Mouse (Mus musculus): Measurements from ENCODE around the gene Higd1a. TPM values are rescaled to one million over a fixed set of nuclear protein-coding genes. Genes with fewer than 3 reads are reported as not detected.
A peak's percentile ranks its signal among the peaks of the same experiment; 100 is the strongest.

The Higd1a gene
- polyA plus RNA-seq, 1 experiment from 2014 or later, result 257 TPM

- Histone ChIP-seq H3K4me1 (replicated peaks) (peaks cover 8% of the 10 kb centered on the region), H3K27me3 (replicated peaks) (peaks cover 15% of the 10 kb centered on the region; the same call in 1 of the 2 replicates), H3K4me2 (no peak overlapping the region), H3K27ac (ENCODE audit: poor library complexity, severe bottlenecking) (no peak overlapping the region), H3K36me3 (no peaks in the 10 kb centered on the region), H3K4me3 (no peak overlapping the region), H3K9me3 (replicated peaks) (no peaks in the 10 kb centered on the region), H3K9ac (no peak overlapping the region)
- 77% methylated on average over 9 of the region's 9 CpGs for WGBS
- no peak for ATAC-seq (ENCODE audit: insufficient number of reproducible peaks, low FRiP score)
Observed at GRCm38 (mm10) chr9:121819073-121819770, 38.9 kb downstream of the Higd1a start.

GRCm38 (mm10) chr9:121815183-121815582, 43.0 kb downstream of the Higd1a start:
- no peak overlapping the region for H3K4me2 ChIP-seq
- 0 out of 2 replicates have a peak, but pooled peaks cover 4% of the 10 kb centered on the region for H3K27me3 ChIP-seq (replicated peaks)
- H3K4me3 ChIP-seq, result no peak overlapping the region
- no peak overlapping the region for H3K9ac ChIP-seq
- peaks cover 15% of the 10 kb centered on the region for H3K4me1 ChIP-seq (replicated peaks)
- no peaks in the 10 kb centered on the region for H3K9me3 ChIP-seq (replicated peaks)
- no peaks in the 10 kb centered on the region for H3K36me3 ChIP-seq
- H3K27ac ChIP-seq (ENCODE audit: poor library complexity, severe bottlenecking), result no peak overlapping the region
- ATAC-seq (ENCODE audit: insufficient number of reproducible peaks, low FRiP score), result no peak
- WGBS, result 27% methylated on average over 6 of the region's 6 CpGs

- WGBS, result 36% methylated on average over 15 of the region's 15 CpGs
- Histone ChIP-seq H3K27me3 (replicated peaks) (no peaks in the 10 kb centered on the region), H3K36me3 (no peaks in the 10 kb centered on the region), H3K9ac (no peak overlapping the region), H3K4me1 (replicated peaks) (peaks cover 37% of the 10 kb centered on the region), H3K4me3 (no peak overlapping the region), H3K4me2 (no peak overlapping the region; the same call in 1 of the 2 replicates), H3K27ac (ENCODE audit: poor library complexity, severe bottlenecking) (no peak overlapping the region), H3K9me3 (replicated peaks) (no peaks in the 10 kb centered on the region)
- ATAC-seq (ENCODE audit: insufficient number of reproducible peaks, low FRiP score), result 0 out of 2 replicates have a peak, but pooled peaks have one; percentile 37
Observed at GRCm38 (mm10) chr9:121810081-121810821, 47.9 kb downstream of the Higd1a start.

- Histone ChIP-seq H3K4me1 (replicated peaks) (peaks cover 39% of the 10 kb centered on the region), H3K4me2 (no peak overlapping the region), H3K36me3 (no peaks in the 10 kb centered on the region), H3K9ac (no peak overlapping the region), H3K4me3 (no peak overlapping the region), H3K27ac (ENCODE audit: poor library complexity, severe bottlenecking) (no peak overlapping the region), H3K9me3 (replicated peaks) (no peaks in the 10 kb centered on the region), H3K27me3 (replicated peaks) (no peaks in the 10 kb centered on the region)
- ATAC-seq (ENCODE audit: insufficient number of reproducible peaks, low FRiP score), result no peak
- WGBS, result 52% methylated on average over 3 of the region's 3 CpGs
Observed at GRCm38 (mm10) chr9:121808511-121808910, 49.7 kb downstream of the Higd1a start.

- no peaks in the 10 kb centered on the region for H3K27me3 ChIP-seq (replicated peaks)
- peaks cover 43% of the 10 kb centered on the region for H3K4me1 ChIP-seq (replicated peaks)
- WGBS, result 63% methylated on average over 7 of the region's 7 CpGs
- H3K9me3 ChIP-seq (replicated peaks), result no peaks in the 10 kb centered on the region
- H3K36me3 ChIP-seq, result no peaks in the 10 kb centered on the region
- H3K4me3 ChIP-seq, result no peak overlapping the region
- ATAC-seq (ENCODE audit: insufficient number of reproducible peaks, low FRiP score), result no peak
- H3K9ac ChIP-seq, result no peak overlapping the region
- H3K27ac ChIP-seq (ENCODE audit: poor library complexity, severe bottlenecking), result no peak overlapping the region
- H3K4me2 ChIP-seq, result no peak overlapping the region
Observed at GRCm38 (mm10) chr9:121807947-121808346, 50.2 kb downstream of the Higd1a start.

- Histone ChIP-seq H3K36me3 (no peaks in the 10 kb centered on the region), H3K4me1 (replicated peaks) (peaks cover 47% of the 10 kb centered on the region), H3K27ac (ENCODE audit: poor library complexity, severe bottlenecking) (no peak overlapping the region), H3K4me2 (no peak overlapping the region), H3K27me3 (replicated peaks) (no peaks in the 10 kb centered on the region), H3K9me3 (replicated peaks) (no peaks in the 10 kb centered on the region), H3K4me3 (no peak overlapping the region), H3K9ac (no peak overlapping the region)
- WGBS, result 56% methylated on average over 1 of the region's 1 CpGs
- no peak for ATAC-seq (ENCODE audit: insufficient number of reproducible peaks, low FRiP score)
Observed at GRCm38 (mm10) chr9:121807546-121807945, 50.6 kb downstream of the Higd1a start.

GRCm38 (mm10) chr9:121802747-121803146, 55.4 kb downstream of the Higd1a start:
- peaks cover 34% of the 10 kb centered on the region for H3K27me3 ChIP-seq (replicated peaks)
- no peaks in the 10 kb centered on the region for H3K9me3 ChIP-seq (replicated peaks)
- no peak overlapping the region for H3K9ac ChIP-seq
- no peak overlapping the region for H3K4me2 ChIP-seq
- no peaks in the 10 kb centered on the region for H3K36me3 ChIP-seq
- 42% methylated on average over 7 of the region's 7 CpGs for WGBS
- H3K4me3 ChIP-seq, result no peak overlapping the region
- H3K4me1 ChIP-seq (replicated peaks), result peaks cover 31% of the 10 kb centered on the region
- no peak for ATAC-seq (ENCODE audit: insufficient number of reproducible peaks, low FRiP score)
- H3K27ac ChIP-seq (ENCODE audit: poor library complexity, severe bottlenecking), result no peak overlapping the region

GRCm38 (mm10) chr9:121798887-121799520, 59.2 kb downstream of the Higd1a start:
- no peak for ATAC-seq (ENCODE audit: insufficient number of reproducible peaks, low FRiP score)
- 33% methylated on average over 6 of the region's 6 CpGs for WGBS
- no peak overlapping the region for H3K9ac ChIP-seq

More at GRCm38 (mm10) chr9:121798887-121799520, 59.2 kb downstream of the Higd1a start:
- H3K27me3 ChIP-seq (replicated peaks), result peaks cover 57% of the 10 kb centered on the region
- H3K4me2 ChIP-seq, result no peak overlapping the region
- no peaks in the 10 kb centered on the region for H3K36me3 ChIP-seq
- H3K4me1 ChIP-seq (replicated peaks), result peaks cover 35% of the 10 kb centered on the region
- no peak overlapping the region for H3K27ac ChIP-seq (ENCODE audit: poor library complexity, severe bottlenecking)
- no peak overlapping the region for H3K4me3 ChIP-seq
- no peaks in the 10 kb centered on the region for H3K9me3 ChIP-seq (replicated peaks)

Other genes starting within 250 kb of the Higd1a start
- not detected in 2 replicates for gene Lyzl4, start 216.3 kb downstream of the Higd1a start, polyA plus RNA-seq (2016; fragmentation: Nextera tagmentation; extraction: Ambion mirVana)
- 0.15 and 0.21 TPM in 2 replicates for gene Vipr1, start 215.6 kb downstream of the Higd1a start, polyA plus RNA-seq (2016; fragmentation: Nextera tagmentation; extraction: Ambion mirVana)
- gene Sec22c, start 152.9 kb downstream of the Higd1a start, polyA plus RNA-seq (2016; fragmentation: Nextera tagmentation; extraction: Ambion mirVana), result 5.8 and 6.2 TPM in 2 replicates
- 145 and 152 TPM in 2 replicates for gene Ss18l2, start 148.0 kb downstream of the Higd1a start, polyA plus RNA-seq (2016; fragmentation: Nextera tagmentation; extraction: Ambion mirVana)
- 53.6 and 61.4 TPM in 2 replicates for gene Nktr, start 139.2 kb downstream of the Higd1a start, polyA plus RNA-seq (2016; fragmentation: Nextera tagmentation; extraction: Ambion mirVana)
- 12.5 and 14.9 TPM in 2 replicates for gene Zfp651, start 99.0 kb downstream of the Higd1a start, polyA plus RNA-seq (2016; fragmentation: Nextera tagmentation; extraction: Ambion mirVana)
- gene Klhl40, start 80.8 kb downstream of the Higd1a start, polyA plus RNA-seq (2016; fragmentation: Nextera tagmentation; extraction: Ambion mirVana), result 0.73 and 1.1 TPM in 2 replicates
- gene Hhatl, start 65.9 kb downstream of the Higd1a start, polyA plus RNA-seq (2016; fragmentation: Nextera tagmentation; extraction: Ambion mirVana), result 5.3 and 5.7 TPM in 2 replicates
- gene Ccdc13, start 18.9 kb downstream of the Higd1a start, polyA plus RNA-seq (2016; fragmentation: Nextera tagmentation; extraction: Ambion mirVana), result 0.08 TPM in 1 of 2 replicates, not detected in the other
- gene Ackr2, start 40.0 kb upstream of the Higd1a start, polyA plus RNA-seq (2016; fragmentation: Nextera tagmentation; extraction: Ambion mirVana), result 0.09 and 0.32 TPM in 2 replicates
- gene Cyp8b1, start 57.9 kb upstream of the Higd1a start, polyA plus RNA-seq (2016; fragmentation: Nextera tagmentation; extraction: Ambion mirVana), result not detected in 2 replicates
- gene Fam198a, start 92.6 kb upstream of the Higd1a start, polyA plus RNA-seq (2016; fragmentation: Nextera tagmentation; extraction: Ambion mirVana), result 0.68 and 1.00 TPM in 2 replicates
- gene Pomgnt2, start 138.7 kb upstream of the Higd1a start, polyA plus RNA-seq (2016; fragmentation: Nextera tagmentation; extraction: Ambion mirVana), result 14.3 and 14.7 TPM in 2 replicates

Data from heart, embryonic 12.5 days (tissue).